Mouse (Mus musculus): ENCODE data around the gene Prn. TPM values are rescaled to one million over a fixed set of nuclear protein-coding genes. Genes with fewer than 3 reads are reported as not detected.

The Prn gene
- polyA plus RNA-seq, 1 experiment from 2014 or later = 0.25 TPM

GRCm38 (mm10) chr2:131992487-131992886 is 82.7 kb downstream of the Prn start:
- no peak for ATAC-seq
- Histone ChIP-seq H3K9ac (no peak overlapping the region), H3K36me3 (no peaks in the 10 kb centered on the region), H3K4me3 (replicated peaks) (no peak overlapping the region), H3K27me3 (replicated peaks) (no peaks in the 10 kb centered on the region), H3K4me2 (replicated peaks) (no peak overlapping the region), H3K4me1 (replicated peaks) (no peaks in the 10 kb centered on the region), H3K27ac (no peak overlapping the region), H3K9me3 (no peaks in the 10 kb centered on the region)
- WGBS = 82% methylated on average over 2 of the region's 2 CpGs

- no peaks in the 10 kb centered on the region for H3K36me3 ChIP-seq
- H3K9ac ChIP-seq = no peak overlapping the region
- no peak overlapping the region for H3K4me3 ChIP-seq (replicated peaks)
- H3K4me2 ChIP-seq (replicated peaks) = no peak overlapping the region
- H3K9me3 ChIP-seq = no peaks in the 10 kb centered on the region
- 76% methylated on average over 4 of the region's 4 CpGs for WGBS
- no peaks in the 10 kb centered on the region for H3K4me1 ChIP-seq (replicated peaks)
- no peak overlapping the region for H3K27ac ChIP-seq
- H3K27me3 ChIP-seq (replicated peaks) = no peaks in the 10 kb centered on the region
- ATAC-seq = no peak
Observed at GRCm38 (mm10) chr2:131993151-131993550, 83.4 kb downstream of the Prn start.

- Histone ChIP-seq H3K27ac (no peak overlapping the region), H3K27me3 (replicated peaks) (no peaks in the 10 kb centered on the region), H3K4me1 (replicated peaks) (no peaks in the 10 kb centered on the region), H3K9ac (no peak overlapping the region), H3K9me3 (no peaks in the 10 kb centered on the region), H3K4me3 (replicated peaks) (no peak overlapping the region), H3K36me3 (no peaks in the 10 kb centered on the region), H3K4me2 (replicated peaks) (no peak overlapping the region)
- WGBS = 36% methylated on average over 14 of the region's 14 CpGs
- ATAC-seq = no peak
Observed at GRCm38 (mm10) chr2:131993563-131994088, 83.9 kb downstream of the Prn start.

GRCm38 (mm10) chr2:131994971-131995370 is 85.2 kb downstream of the Prn start:
- Histone ChIP-seq H3K4me3 (replicated peaks) (no peak overlapping the region), H3K4me1 (replicated peaks) (no peaks in the 10 kb centered on the region), H3K27ac (no peak overlapping the region), H3K9ac (no peak overlapping the region), H3K36me3 (no peaks in the 10 kb centered on the region), H3K27me3 (replicated peaks) (no peaks in the 10 kb centered on the region), H3K4me2 (replicated peaks) (no peak overlapping the region), H3K9me3 (no peaks in the 10 kb centered on the region)
- 89% methylated on average over 6 of the region's 6 CpGs for WGBS
- ATAC-seq = no peak

GRCm38 (mm10) chr2:131995742-131996141 is 86.0 kb downstream of the Prn start:
- no peak for ATAC-seq
- H3K4me2 ChIP-seq (replicated peaks) = no peak overlapping the region
- no peaks in the 10 kb centered on the region for H3K27me3 ChIP-seq (replicated peaks)
- no peak overlapping the region for H3K4me3 ChIP-seq (replicated peaks)
- 85% methylated on average over 12 of the region's 12 CpGs for WGBS
- H3K4me1 ChIP-seq (replicated peaks) = no peaks in the 10 kb centered on the region
- H3K27ac ChIP-seq = no peak overlapping the region
- H3K36me3 ChIP-seq = no peaks in the 10 kb centered on the region
- no peak overlapping the region for H3K9ac ChIP-seq
- H3K9me3 ChIP-seq = no peaks in the 10 kb centered on the region

- Histone ChIP-seq H3K27ac (no peak overlapping the region), H3K4me2 (replicated peaks) (no peak overlapping the region), H3K36me3 (no peaks in the 10 kb centered on the region), H3K9me3 (no peaks in the 10 kb centered on the region), H3K9ac (no peak overlapping the region), H3K4me1 (replicated peaks) (no peaks in the 10 kb centered on the region), H3K4me3 (replicated peaks) (no peak overlapping the region), H3K27me3 (replicated peaks) (no peaks in the 10 kb centered on the region)
- no peak for ATAC-seq
- WGBS = 82% methylated on average over 7 of the region's 7 CpGs
Observed at GRCm38 (mm10) chr2:131996369-131996768, 86.6 kb downstream of the Prn start.

- Histone ChIP-seq H3K27me3 (replicated peaks) (no peaks in the 10 kb centered on the region), H3K9ac (no peak overlapping the region), H3K27ac (no peak overlapping the region), H3K4me1 (replicated peaks) (no peaks in the 10 kb centered on the region), H3K36me3 (no peaks in the 10 kb centered on the region), H3K4me3 (replicated peaks) (no peak overlapping the region), H3K9me3 (no peaks in the 10 kb centered on the region), H3K4me2 (replicated peaks) (no peak overlapping the region)
- WGBS = 46% methylated on average over 5 of the region's 5 CpGs
- peak; percentile 34; the same call in 1 of the 2 replicates for ATAC-seq
Observed at GRCm38 (mm10) chr2:131997356-131997755, 87.6 kb downstream of the Prn start.

- 48% methylated on average over 13 of the region's 13 CpGs for WGBS
- Histone ChIP-seq H3K4me2 (replicated peaks) (no peak overlapping the region), H3K27ac (no peak overlapping the region), H3K36me3 (no peaks in the 10 kb centered on the region), H3K4me1 (replicated peaks) (0 out of 2 replicates have a peak, but pooled peaks cover 5% of the 10 kb centered on the region), H3K9ac (no peak overlapping the region), H3K4me3 (replicated peaks) (no peak overlapping the region), H3K9me3 (no peaks in the 10 kb centered on the region), H3K27me3 (replicated peaks) (no peaks in the 10 kb centered on the region)
- no peak for ATAC-seq
Observed at GRCm38 (mm10) chr2:132001696-132002334, 92.1 kb downstream of the Prn start.

- no peak overlapping the region for H3K4me2 ChIP-seq (replicated peaks)
- no peak overlapping the region for H3K9ac ChIP-seq
- no peak for ATAC-seq
Observed at GRCm38 (mm10) chr2:132003916-132004315, 94.2 kb downstream of the Prn start.

GRCm38 (mm10) chr2:132004495-132005136 is 94.9 kb downstream of the Prn start:
- peaks cover 4% of the 10 kb centered on the region for H3K36me3 ChIP-seq
- no peak overlapping the region for H3K27ac ChIP-seq
- H3K9ac ChIP-seq = no peak overlapping the region
- no peak overlapping the region for H3K4me2 ChIP-seq (replicated peaks)
- no peaks in the 10 kb centered on the region for H3K27me3 ChIP-seq (replicated peaks)
- no peak overlapping the region for H3K4me3 ChIP-seq (replicated peaks)
- 71% methylated on average over 9 of the region's 9 CpGs for WGBS
- peaks cover 5% of the 10 kb centered on the region; the same call in 1 of the 2 replicates for H3K4me1 ChIP-seq (replicated peaks)
- no peak for ATAC-seq
- H3K9me3 ChIP-seq = no peaks in the 10 kb centered on the region

More at GRCm38 (mm10) chr2:132003916-132004315, 94.2 kb downstream of the Prn start:
- Histone ChIP-seq H3K4me1 (replicated peaks) (peaks cover 5% of the 10 kb centered on the region; the same call in 1 of the 2 replicates), H3K27ac (no peak overlapping the region), H3K4me3 (replicated peaks) (no peak overlapping the region), H3K9me3 (no peaks in the 10 kb centered on the region), H3K27me3 (replicated peaks) (no peaks in the 10 kb centered on the region), H3K36me3 (no peaks in the 10 kb centered on the region; the same call in 1 of the 2 replicates)
- 74% methylated on average over 5 of the region's 5 CpGs for WGBS

- ATAC-seq = no peak
- Histone ChIP-seq H3K4me1 (replicated peaks) (peaks cover 5% of the 10 kb centered on the region; the same call in 1 of the 2 replicates), H3K9me3 (no peaks in the 10 kb centered on the region), H3K36me3 (peaks cover 4% of the 10 kb centered on the region), H3K4me2 (replicated peaks) (no peak overlapping the region), H3K27me3 (replicated peaks) (no peaks in the 10 kb centered on the region), H3K9ac (no peak overlapping the region), H3K27ac (no peak overlapping the region), H3K4me3 (replicated peaks) (no peak overlapping the region)
- WGBS = 80% methylated on average over 4 of the region's 4 CpGs
Observed at GRCm38 (mm10) chr2:132005445-132005844, 95.7 kb downstream of the Prn start.
